Mouse (Mus musculus): ENCODE data around the gene Galt.
"Not testable (repeated sequence)": the region's sequence is repeated elsewhere in the genome, so short reads cannot be mapped to it uniquely, and the experiment has no call there.

DNA sequence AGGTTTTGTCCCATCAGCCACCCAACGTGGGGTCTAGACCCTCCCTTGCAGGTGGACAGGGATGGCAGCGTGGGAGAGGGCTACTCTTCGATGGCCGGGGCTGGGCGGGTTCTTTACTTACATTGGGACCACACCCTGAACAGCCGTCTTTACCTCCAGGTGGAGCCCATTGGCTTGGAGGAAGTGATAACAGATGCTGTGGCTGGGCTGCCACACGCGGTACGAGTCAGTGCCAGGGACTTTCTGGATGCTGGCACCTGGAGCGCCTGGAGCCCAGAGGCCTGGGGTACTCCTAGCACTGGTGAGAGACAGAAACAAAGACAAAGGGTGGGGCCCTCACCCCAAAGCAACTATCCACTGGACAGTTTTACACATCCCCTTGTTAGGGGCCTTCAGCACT is 12.3 kb downstream of the Galt start:
- TF ChIP-seq CTCF (IDR thresholded peaks at IDR 0.05; ENCODE audit: control insufficient read depth, insufficient read depth, insufficient replicate concordance, low read depth, low read length); POLR2A (IDR thresholded peaks at IDR 0.05; ENCODE audit: control insufficient read depth, low read depth, low read length): not testable (repeated sequence)
